Mouse (Mus musculus): ENCODE measurements around the gene Gm3500. TPM values are rescaled to one million over a fixed set of nuclear protein-coding genes. Genes with fewer than 3 reads are reported as not detected.
"Not testable (repeated sequence)": the region's sequence is repeated elsewhere in the genome, so short reads cannot be mapped to it uniquely, and the experiment has no call there.

The Gm3500 gene
- polyA plus RNA-seq (2012; rRNA removed): 0.17 TPM in 1 of 2 replicates, not detected in the other

DNA sequence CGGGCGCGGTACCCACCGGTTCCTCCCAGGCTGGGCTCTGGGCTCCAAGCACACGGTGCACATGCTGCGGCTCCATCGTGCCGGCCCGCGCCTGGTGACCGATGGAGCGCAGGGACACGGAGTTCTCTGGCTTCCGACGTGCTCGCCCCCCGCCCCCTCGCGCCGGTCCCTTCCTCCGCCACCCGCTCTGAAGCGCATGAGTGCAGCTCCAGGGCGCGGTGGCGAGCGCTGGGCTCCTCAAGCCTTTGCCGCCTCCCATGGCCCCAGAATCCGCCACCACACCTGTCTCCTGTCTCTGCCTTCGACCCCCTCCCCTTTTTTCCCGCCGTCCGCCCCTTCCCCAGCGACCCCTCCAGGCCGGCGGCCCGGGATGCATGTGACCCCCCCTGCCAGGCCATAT, at the start of gene Gm3500:
Gm3500 (minus strand) TSS at position 101 of the 400 bp plus-strand sequence.
- H3K4me3 ChIP-seq (ENCODE audit: insufficient read depth, low read length); H3K4me1 ChIP-seq (ENCODE audit: control insufficient read depth, insufficient read depth, low read length); H3K27ac ChIP-seq (ENCODE audit: insufficient read depth, low read length): not testable (repeated sequence)

DNA sequence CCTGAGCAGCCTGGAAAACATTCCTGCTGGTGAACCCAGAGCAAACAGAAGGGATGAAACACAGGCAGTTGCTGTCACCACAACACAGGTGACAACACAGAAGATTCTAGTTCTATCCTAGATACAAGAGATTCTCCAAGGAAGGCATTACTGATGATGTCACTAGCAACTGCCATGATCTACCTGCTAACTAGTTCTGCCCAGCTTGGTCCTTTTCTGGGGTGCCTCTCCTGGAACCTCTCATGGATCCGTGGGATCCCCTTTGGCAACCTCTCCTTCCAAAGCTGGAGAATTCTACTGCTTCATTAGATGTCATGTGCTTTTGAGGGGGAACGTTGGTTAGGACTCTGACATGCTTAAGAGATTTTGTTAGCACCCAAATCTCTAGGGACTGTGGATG, 54.0 kb downstream of the Gm3500 start, which contains the start of gene Gm3542:
Gm3542 (minus strand) TSS at position 101 of the 400 bp plus-strand sequence.
- H3K4me1 ChIP-seq (ENCODE audit: control insufficient read depth, insufficient read depth, low read length); H3K4me3 ChIP-seq (ENCODE audit: insufficient read depth, low read length); H3K27ac ChIP-seq (ENCODE audit: insufficient read depth, low read length): not testable (repeated sequence)

Other genes with a start within 250 kb of the Gm3500 start
- not detected in 2 replicates for gene Gm3317, start 224.5 kb downstream of the Gm3500 start, polyA plus RNA-seq (2012; rRNA removed)
- not detected in 2 replicates for gene Gm8271, start 203.3 kb downstream of the Gm3500 start, polyA plus RNA-seq (2012; rRNA removed)
- not detected in 2 replicates for gene Gm3526, start 128.5 kb downstream of the Gm3500 start, polyA plus RNA-seq (2012; rRNA removed)
- not detected in 2 replicates for gene Gm3542, start 54.1 kb downstream of the Gm3500 start, polyA plus RNA-seq (2012; rRNA removed)
- gene Gm3194, start 66.4 kb upstream of the Gm3500 start, polyA plus RNA-seq (2012; rRNA removed): 1.6 and 1.7 TPM in 2 replicates
- gene Gm8246, start 88.8 kb upstream of the Gm3500 start, polyA plus RNA-seq (2012; rRNA removed): 0.06 TPM in 1 of 2 replicates, not detected in the other
- gene Gm3187, start 95.2 kb upstream of the Gm3500 start, polyA plus RNA-seq (2012; rRNA removed): not detected in 2 replicates
- 1.8 and 2.0 TPM in 2 replicates for gene Gm3488, start 112.6 kb upstream of the Gm3500 start, polyA plus RNA-seq (2012; rRNA removed)
- gene Gm3532, start 149.4 kb upstream of the Gm3500 start, polyA plus RNA-seq (2012; rRNA removed): not detected in 2 replicates
- gene Gm8265, start 244.0 kb upstream of the Gm3500 start, polyA plus RNA-seq (2012; rRNA removed): not detected in 2 replicates

Measured in cortical plate, adult 2 months (tissue).